Mouse (Mus musculus): Measurements from ENCODE around the gene Tceanc2. TPM values are rescaled to one million over a fixed set of nuclear protein-coding genes. Genes with fewer than 3 reads are reported as not detected.

The Tceanc2 gene
- total and polyA plus RNA-seq, 3 experiments, result 16.5 to 34.8 (median 24.8) TPM

- TF ChIP-seq MAX (IDR thresholded peaks at IDR 0.05; ENCODE audit: low read length) (no peak), GABPA (IDR thresholded peaks at IDR 0.05; ENCODE audit: insufficient replicate concordance, low read depth, low read length) (no peak)
Observed at GRCm38 (mm10) chr4:107193841-107194240, 14.9 kb upstream of the Tceanc2 start (continued).

- DNase-seq (ENCODE audit: extremely low read depth), result no peak
- no peaks in the 10 kb centered on the region for H3K27me3 ChIP-seq (replicated peaks)
- no peak overlapping the region for H3K4me2 ChIP-seq (ENCODE audit: insufficient read depth, low read depth, poor library complexity, severe bottlenecking)
- dilution Hi-C loops (cut with MboI; ENCODE audit: extremely low pct_ligation_motif_present, extremely low pct_unique_long_range_greater_than_20kb, low sequenced_read_pairs), result no loop called here
- no peak overlapping the region for H3K4me3 ChIP-seq (replicated peaks in 1 of 3; ENCODE audit: low read depth in 2 of 3, low read length in 2 of 3, poor library complexity in 1 of 3)
- peaks cover 3 to 42% of the 10 kb centered on the region in 2 experiments for H3K4me1 ChIP-seq (ENCODE audit: control insufficient read depth in 1 of 2, insufficient read depth in 2 of 2)
- TF ChIP-seq IRF4 (IDR thresholded peaks at IDR 0.05; ENCODE audit: low read depth, low read length) (no peak), EP300 (IDR thresholded peaks at IDR 0.05; ENCODE audit: low read length) (no peak), JUN (IDR thresholded peaks at IDR 0.05; ENCODE audit: insufficient read depth, low read depth, low read length) (no peak), KAT2A (IDR thresholded peaks at IDR 0.05; ENCODE audit: insufficient replicate concordance, low read length) (no peak), CHD1 (IDR thresholded peaks at IDR 0.05; ENCODE audit: low read depth, low read length) (no peak), USF2 (conservative IDR thresholded peaks at IDR 0.05; ENCODE audit: low read depth, low read length) (no peak), MAZ (IDR thresholded peaks at IDR 0.05; ENCODE audit: low read depth, low read length) (no peak), SMC3 (IDR thresholded peaks at IDR 0.05; ENCODE audit: low read depth, low read length) (no peak), E2F4 (IDR thresholded peaks at IDR 0.05; ENCODE audit: insufficient replicate concordance, low read depth, low read length) (no peak), SIN3A (IDR thresholded peaks at IDR 0.05; ENCODE audit: low read length) (no peak), RAD21 (IDR thresholded peaks at IDR 0.05; ENCODE audit: low read depth, low read length) (no peak), NRF1 (IDR thresholded peaks at IDR 0.05; ENCODE audit: low read depth, low read length) (no peak), USF1 (IDR thresholded peaks at IDR 0.05; ENCODE audit: low read depth, low read length) (no peak), UBTF (IDR thresholded peaks at IDR 0.05; ENCODE audit: low read depth, low read length) (no peak)
- in situ Hi-C loops (cut with MboI; ENCODE audit: low pct_ligation_motif_present, low pct_unique_long_range_greater_than_20kb, low sequenced_read_pairs), result no loop called here
- peaks cover 40% of the 10 kb centered on the region for H3K79me2 ChIP-seq (replicated peaks; ENCODE audit: control insufficient read depth, extremely low read depth, insufficient read depth, poor library complexity, severe bottlenecking)
- peaks cover 29 to 54% of the 10 kb centered on the region in 2 experiments for H3K36me3 ChIP-seq (replicated peaks in 1 of 2; ENCODE audit: control insufficient read depth in 1 of 2, insufficient read depth in 1 of 2, low read length in 1 of 2)
- no peak overlapping the region for H3K27ac ChIP-seq (ENCODE audit: insufficient read depth, low read depth)
- H3K9me3 ChIP-seq (replicated peaks; ENCODE audit: low read length), result no peaks in the 10 kb centered on the region
- H3K9ac ChIP-seq (ENCODE audit: insufficient read depth, low read depth), result no peak overlapping the region
Observed at GRCm38 (mm10) chr4:107185703-107186102, 6.8 kb upstream of the Tceanc2 start.

GRCm38 (mm10) chr4:107183203-107183602, 4.3 kb upstream of the Tceanc2 start:
- Histone ChIP-seq H3K27me3 (replicated peaks) (no peaks in the 10 kb centered on the region), H3K27ac (ENCODE audit: insufficient read depth, low read depth) (no peak overlapping the region), H3K4me2 (ENCODE audit: insufficient read depth, low read depth, poor library complexity, severe bottlenecking) (no peak overlapping the region), H3K4me3 (replicated peaks in 1 of 3; ENCODE audit: low read depth in 2 of 3, low read length in 2 of 3, poor library complexity in 1 of 3) (no peak overlapping the region), H3K79me2 (replicated peaks; ENCODE audit: control insufficient read depth, extremely low read depth, insufficient read depth, poor library complexity, severe bottlenecking) (peaks cover 61% of the 10 kb centered on the region), H3K4me1 (ENCODE audit: control insufficient read depth in 1 of 2, insufficient read depth in 2 of 2) (peaks cover 3 to 48% of the 10 kb centered on the region in 2 experiments), H3K9ac (ENCODE audit: insufficient read depth, low read depth) (no peak overlapping the region), H3K9me3 (replicated peaks; ENCODE audit: low read length) (no peaks in the 10 kb centered on the region), H3K36me3 (replicated peaks in 1 of 2; ENCODE audit: control insufficient read depth in 1 of 2, insufficient read depth in 1 of 2, low read length in 1 of 2) (peaks cover 13 to 32% of the 10 kb centered on the region in 2 experiments)
- in situ Hi-C loops (cut with MboI; ENCODE audit: low pct_ligation_motif_present, low pct_unique_long_range_greater_than_20kb, low sequenced_read_pairs), result no loop called here
- dilution Hi-C loops (cut with MboI; ENCODE audit: extremely low pct_ligation_motif_present, extremely low pct_unique_long_range_greater_than_20kb, low sequenced_read_pairs), result no loop called here
- DNase-seq (ENCODE audit: extremely low read depth), result no peak
- no peak for TF ChIP-seq HCFC1 (IDR thresholded peaks at IDR 0.05; ENCODE audit: low read depth, low read length)
- no peak for TF ChIP-seq JUN (IDR thresholded peaks at IDR 0.05; ENCODE audit: insufficient read depth, low read depth, low read length)
- TF ChIP-seq MAFK (IDR thresholded peaks at IDR 0.05; ENCODE audit: insufficient replicate concordance, low read length), result no peak
- no peak for TF ChIP-seq ZC3H11A (IDR thresholded peaks at IDR 0.05; ENCODE audit: low read depth, low read length)

Measured in CH12.LX (cell line).